Mouse (Mus musculus): ENCODE data around the gene Cdk12. TPM values are rescaled to one million over a fixed set of nuclear protein-coding genes. Genes with fewer than 3 reads are reported as not detected.

Cdk12 gene
- total and polyA plus RNA-seq, 3 experiments, result 8.3 to 52.8 (median 33.0) TPM

DNA sequence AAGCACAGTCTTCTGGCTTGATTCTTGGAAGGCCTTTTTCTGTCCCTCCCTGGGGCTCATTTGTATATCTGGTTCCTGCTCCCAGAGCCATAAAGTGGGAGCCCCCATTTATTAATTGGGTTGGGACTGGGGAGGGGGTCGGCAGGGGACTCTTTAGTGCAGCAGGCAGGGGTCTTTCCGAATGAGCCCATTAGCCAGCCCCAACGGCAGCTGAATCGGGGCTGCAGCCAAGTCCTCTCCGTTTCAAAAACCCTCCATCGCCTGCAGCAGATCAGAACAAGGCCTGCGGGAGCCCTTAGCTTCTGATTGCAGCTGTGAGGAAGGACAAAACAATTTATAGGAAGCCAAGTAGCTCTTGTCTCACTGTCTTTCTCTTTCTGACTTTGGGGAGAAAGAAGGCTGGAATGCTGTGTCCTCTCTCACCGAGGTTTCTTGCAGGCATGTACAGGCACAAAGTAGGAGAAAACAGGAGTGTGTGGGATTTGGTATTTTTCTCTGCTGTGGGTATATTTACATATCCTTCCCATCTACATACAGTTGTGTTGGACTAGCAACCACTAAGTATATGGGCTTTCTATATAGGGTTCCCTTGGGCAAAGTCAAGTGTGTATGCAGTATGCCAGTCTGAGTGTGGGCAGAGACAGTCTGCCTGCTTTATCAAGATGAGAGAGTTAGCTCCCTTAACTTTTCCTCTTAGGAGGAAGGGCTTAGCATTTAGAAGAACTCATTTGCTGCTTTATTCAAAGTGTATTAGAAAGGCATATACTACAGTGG lies 58.0 kb downstream of the Cdk12 start:
- DNase-seq, result no peak

DNA sequence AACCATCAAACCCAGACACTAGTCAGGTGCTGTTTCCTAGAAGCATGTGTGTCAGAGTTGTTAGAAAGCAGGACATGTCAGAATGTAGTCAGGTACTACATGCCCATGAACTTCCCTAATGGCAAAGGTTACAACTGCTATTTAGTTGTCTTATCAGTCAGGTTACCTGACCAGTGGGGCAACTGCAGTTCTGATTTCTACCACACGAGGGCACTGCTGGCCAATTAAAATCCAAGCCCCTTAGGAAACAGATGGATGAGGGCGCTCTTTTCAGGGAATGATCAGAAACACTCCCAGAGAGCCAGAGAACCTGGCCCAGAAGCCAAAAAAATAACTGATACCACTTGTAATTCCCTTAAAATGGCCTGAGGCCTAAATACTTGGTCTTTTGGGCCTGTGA lies 62.2 kb downstream of the Cdk12 start:
- DNase-seq, result peak; percentile 74

DNA sequence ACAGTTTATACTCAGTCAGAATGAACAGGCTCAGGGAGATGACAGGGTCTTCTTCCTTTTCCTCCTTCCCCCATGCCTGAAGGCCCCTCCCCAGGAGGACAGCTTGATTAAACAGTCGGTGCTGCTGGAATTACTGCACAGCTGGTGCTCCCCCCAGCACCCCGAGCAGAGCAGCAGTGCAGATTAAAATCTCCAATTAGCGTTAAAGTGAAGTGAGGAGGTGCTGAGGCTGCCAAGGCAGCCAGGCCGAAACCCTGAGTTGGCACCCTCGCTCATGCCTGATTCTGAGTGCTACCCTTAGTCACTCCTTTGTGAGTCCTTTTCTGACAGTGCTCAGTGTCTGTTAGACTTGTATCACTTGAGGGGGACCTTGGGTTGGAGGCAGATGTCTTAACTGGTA lies 63.0 kb downstream of the Cdk12 start:
- no peak for DNase-seq

DNA sequence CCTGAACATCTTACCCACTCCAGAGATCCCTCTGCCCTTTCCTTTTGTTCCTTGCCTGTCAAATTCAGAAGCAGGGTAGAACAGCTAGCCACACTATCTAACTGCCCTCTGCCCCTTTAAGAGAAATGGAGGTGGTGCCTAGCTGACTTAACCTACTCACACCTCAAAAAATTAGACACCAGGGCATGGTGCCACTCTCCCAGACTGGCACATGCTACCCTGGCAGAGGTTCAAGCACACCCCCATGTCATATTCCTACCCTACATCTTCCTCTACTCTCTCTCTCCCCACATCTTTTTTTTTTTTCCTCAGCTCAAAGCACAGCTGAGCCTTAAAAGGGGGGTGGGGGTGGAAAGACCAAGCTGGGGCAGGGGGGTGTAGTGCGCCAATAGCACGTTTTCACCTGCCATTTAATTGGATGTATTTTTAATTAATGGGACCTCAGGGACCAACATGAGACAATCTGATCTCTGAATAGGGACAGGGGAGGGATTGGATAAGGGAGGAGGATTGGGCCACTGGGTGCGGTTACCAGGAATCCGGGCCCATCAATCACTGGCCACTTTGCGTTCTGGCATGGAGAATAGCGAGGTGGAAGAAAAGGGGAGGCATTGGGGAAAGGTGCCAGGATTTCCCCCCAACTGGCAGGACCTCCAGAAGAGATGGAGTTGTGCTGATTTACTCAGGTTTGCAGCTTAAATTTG lies 64.0 kb downstream of the Cdk12 start:
- DNase-seq, result no peak

DNA sequence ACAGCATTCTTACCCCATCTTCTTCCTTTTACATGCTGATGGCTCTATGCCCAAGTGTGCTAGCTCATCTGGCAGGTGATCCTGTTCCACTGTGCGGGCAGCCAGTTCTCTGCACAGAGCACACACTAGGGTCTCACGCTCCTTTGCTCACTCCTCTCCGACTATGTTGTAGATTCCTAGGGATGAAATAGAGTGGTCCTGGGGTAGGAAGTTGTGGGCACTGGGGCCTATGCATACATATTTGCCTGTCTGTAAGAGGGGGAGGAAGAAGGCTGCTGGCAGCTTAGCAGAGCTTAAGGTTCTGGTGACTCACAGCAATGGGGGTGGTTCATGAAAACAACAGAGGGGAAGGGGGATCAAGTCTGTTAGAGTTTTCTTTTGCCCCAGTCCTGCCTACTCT lies 67.2 kb downstream of the Cdk12 start:
- DNase-seq, result no peak

DNA sequence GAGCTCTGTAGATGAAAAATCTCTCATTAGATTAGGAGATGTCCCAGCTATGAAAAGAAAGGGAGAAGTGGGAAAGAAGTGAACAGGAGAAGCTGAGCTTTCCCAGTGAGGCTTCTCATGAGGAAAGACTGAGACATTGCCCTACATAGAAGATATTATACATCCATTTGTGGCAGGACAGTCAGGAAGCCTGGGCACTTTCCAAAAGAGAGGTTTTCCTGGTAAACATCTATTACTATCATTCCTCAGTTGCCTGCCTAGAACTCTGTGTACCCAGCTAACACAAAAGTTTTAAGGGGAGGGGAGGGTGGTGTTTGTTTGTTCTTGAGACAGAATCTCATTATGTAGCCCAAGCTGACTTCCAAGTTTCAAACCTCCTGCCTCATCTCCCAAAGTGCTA lies 67.6 kb downstream of the Cdk12 start:
- DNase-seq, result no peak

DNA sequence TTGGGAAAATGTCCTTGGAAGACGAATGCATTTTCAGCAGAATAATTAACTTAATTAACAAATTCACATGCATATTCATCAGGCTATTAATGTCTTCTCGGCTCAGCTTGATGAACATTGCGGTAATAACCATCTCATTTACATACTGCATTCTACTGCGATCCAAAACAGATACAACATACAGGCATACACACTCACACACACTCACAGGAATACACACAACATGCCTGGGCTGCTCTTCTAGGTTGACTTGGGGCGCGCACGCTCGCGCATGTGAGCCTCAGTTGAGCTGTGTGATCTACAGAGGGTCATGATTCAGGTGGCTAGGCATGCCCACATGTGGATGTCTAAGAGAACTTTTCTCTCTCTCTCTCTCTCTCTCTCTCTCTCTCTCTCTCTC lies 80.9 kb downstream of the Cdk12 start:
- DNase-seq, result no peak

DNA sequence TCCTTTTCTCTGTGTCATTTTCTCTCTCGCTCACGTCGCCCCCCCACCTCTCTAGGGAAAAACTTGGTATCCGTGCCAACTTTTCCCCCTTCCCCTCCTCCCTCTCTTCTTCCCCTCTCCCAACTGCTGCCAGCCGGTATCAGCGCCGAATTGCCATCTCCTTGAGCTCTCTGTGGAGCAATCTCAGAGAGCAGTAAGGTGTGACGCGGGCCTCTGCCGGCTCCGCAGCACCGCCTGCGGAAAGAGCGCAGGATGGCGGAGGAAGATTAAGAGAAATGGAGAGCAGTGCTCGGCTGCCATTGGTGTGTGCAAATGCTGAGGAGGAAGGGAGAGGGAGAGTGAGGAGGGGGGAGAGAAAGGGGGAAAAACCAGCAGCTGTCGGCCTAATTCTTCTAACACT lies 81.4 kb downstream of the Cdk12 start:
- no peak for DNase-seq

DNA sequence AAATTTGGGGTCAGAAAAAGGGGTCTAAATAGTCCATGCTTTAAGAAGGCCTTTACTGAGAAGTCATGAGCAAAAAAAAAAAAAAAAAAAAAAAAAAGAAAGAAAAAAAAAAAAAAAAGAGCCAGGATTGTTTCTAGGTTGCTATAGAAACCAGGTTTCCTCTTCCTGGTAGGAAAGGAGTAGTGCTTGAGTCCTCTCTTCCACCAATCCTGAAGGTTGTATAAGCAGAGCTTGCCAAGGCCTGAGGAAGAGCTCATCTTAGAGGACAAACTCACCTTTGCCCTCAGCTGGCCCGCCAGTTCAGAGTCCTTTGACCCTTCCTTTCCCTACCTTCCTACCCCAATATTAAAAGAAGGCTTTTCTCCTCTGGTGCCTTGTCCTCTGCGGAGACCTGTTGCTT lies 82.5 kb downstream of the Cdk12 start:
- DNase-seq, result no peak

DNA sequence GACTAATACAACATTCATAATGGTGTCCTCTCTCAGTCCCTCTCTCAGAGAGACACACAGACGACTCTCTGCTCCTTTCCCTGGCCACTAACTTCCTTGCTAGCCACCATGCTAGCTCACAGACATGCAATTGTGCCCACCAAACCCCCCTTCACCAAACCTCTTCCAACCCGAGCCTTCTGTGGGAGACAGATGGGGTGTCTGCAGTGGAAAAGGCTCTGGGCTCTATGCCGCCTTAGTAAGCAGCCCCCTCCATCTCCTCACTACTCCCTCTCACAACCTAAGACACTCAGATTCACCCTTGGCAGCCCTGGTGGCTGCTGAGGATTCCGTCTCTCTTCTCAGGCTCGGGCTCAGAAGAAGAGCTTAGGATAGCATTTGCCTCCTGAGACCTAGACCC lies 84.7 kb downstream of the Cdk12 start:
- no peak for DNase-seq

DNA sequence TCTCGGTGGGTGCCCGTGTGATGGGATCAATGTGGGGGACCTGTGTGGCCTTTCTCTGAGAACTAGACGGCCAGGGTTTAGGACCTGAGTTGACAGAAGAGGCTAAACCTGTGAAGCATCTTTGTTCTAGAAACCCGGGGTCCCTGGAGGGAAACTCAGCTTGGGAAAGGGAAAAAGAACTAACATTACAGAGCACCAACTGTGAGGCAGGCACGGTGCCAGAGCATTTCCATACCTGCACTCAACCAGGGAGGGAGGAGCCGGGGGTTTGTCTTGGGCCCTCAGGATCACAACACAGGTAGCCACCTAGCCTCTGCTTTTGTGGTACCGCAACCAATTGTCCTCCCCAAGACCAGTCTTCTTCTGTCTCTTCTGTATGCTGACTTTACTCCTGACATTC lies 85.1 kb downstream of the Cdk12 start:
- DNase-seq, result no peak

DNA sequence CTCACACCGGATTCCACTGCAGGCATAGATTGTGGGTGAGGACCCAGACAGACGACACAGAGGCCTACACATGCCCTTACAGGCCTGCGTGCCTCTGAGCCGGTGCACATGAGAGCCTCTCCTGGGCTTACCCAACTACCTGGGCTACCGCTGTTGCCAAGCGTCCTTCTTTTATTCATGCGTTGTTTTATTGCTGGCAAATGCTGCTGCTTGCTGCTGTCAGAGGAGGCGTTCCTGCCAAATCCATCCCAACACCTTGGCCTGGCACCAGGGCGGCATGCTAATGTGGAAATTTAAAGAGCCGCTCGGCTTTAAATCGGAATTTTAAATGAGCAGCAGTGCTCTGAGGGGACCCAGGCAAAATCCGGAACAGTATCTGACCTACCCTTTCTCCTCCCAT lies 87.0 kb downstream of the Cdk12 start:
- no peak for DNase-seq

DNA sequence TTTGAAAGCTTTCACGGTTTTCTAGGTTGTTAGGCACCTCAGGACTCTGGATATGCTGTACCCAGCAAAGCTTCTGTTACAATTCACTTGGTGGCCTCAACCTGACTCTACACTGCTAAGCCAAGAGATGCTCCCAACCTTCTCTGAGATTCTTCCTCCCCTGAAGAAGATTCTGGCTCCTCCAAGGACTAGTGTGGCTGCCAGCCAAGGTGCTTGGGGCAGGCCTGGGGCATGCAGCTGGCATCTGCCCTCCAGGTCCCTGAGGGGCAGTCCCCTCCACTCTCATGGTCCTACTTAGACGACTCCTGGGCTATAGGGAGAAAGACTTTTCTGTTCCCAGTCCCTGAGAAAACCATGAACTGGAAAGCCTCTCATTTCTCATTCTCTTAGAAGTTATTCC lies 88.0 kb downstream of the Cdk12 start:
- no peak for DNase-seq

DNA sequence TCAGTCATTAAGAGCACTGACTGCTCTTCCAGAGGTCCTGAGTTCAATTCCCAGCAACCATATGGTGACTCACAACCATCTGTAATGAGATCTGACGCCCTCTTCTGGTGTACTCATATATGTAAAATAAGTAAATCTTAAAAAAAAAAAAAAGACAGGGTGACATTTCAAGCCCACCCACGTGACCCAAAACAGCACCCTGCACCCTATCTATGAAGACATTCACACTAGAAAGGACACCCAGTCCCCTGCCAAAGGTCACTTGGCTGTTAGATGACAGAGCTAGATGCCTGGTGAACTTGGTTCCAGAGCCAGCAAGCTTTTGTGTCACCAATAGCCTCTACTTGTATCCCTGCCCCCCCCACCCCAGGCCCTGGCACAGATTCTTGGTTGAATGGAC lies 90.2 kb downstream of the Cdk12 start:
- no peak for DNase-seq

DNA sequence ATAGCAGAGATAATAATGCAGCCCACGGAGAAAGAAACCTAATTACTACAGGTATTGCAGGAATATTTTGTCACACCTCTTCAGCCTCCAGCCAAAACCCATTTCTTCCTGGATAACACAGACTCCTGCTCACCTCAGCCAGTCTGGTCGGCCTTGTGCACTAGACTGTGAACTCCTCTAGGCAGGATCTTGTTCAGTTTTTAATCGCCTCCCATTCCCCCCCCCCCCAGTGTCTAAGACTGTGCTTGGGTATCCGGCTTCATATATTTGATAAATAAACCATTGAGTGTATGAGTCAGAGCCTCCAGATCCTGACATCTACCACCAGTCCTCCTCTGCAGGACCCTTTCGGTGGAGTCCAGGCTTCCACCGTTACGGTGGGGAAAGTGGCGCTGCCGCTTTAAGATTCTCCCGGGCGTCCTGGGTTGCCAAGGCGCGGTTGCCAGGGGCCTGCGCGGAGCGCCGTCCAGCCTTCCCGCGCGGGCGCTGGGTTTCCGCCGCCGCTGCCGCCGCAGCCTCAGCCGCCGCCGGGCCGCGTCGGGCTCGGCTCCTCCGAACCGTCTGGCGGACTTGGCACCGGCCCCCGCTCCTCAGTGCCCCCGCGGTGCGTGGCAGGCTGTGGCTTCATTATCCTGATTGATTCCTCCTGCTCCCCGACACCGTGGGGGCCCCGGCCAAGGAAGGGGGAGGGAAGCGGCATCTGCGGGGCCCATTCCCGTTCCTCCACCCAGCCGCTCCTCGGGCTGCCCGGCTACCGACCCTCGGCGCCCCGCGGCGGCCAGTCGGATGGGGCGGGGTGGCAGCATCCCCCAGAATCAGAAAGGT lies 91.5 kb downstream of the Cdk12 start:
- DNase-seq, result peak; percentile 84

DNA sequence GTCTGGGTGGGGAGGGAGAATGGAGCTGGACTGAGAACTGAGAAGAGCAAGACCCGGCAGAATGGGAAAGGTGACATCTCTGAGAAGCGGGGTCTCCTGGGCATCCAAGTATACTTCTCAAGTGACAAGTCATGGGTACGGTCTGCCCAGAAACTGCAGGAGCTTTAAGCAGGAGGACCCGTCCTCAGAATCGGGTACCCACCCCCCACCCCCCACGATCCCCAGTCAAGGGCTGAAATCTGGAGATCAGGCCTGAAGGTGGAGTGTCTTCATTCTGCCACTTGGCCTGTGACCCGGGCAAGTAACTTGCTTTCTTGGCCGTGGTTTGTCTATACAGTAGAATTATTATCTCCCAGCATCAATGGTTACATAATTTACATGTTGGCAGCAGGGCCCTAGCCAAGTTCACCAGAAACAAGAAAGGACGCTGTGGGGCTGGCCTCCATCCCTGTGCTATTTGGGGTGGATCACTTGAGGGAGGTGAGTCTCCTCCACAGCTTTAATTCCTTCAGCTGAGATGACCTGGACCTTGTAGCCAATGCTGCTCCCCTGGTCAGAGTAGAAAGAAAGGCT lies 92.2 kb downstream of the Cdk12 start:
- no peak for DNase-seq

DNA sequence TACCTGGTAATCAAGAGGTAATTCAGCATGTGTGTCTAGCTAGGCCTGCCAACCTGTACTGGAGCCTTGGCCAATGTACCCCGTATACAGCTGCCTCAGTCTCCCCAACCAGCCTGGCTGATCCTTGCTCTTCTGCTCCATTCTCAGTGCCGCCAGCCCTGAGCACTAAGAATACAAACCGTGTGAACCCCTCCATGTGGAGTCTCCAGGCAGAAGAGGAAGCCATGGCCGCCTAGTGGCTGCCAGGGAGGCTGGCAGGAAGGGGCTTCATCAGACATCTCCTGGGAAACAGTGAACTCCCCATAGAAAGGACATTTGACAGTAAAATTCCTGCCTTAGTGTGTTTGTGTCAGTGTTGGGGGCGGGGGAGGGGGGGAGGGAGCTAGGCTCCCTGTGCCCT lies 93.4 kb downstream of the Cdk12 start:
- DNase-seq, result no peak

DNA sequence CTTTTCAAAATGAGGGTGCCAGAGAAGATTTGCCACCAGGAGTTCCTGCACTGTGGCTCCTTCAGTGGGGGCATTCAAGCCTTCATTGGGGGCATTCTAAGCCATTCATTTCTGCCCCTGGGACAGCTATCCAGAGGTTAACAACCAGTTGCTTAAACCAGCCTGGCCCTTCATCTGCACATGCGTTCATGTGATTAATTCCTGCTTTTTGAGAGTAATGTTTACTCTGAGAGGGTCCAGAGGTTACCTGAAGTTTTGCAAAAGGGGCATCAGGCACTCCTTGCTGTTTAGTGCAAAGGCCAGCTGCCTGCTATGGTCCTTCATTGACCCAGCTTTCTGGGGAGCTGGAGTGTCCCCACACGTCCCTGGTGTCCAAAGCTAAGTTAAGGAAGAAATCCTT lies 94.1 kb downstream of the Cdk12 start:
- DNase-seq, result no peak

DNA sequence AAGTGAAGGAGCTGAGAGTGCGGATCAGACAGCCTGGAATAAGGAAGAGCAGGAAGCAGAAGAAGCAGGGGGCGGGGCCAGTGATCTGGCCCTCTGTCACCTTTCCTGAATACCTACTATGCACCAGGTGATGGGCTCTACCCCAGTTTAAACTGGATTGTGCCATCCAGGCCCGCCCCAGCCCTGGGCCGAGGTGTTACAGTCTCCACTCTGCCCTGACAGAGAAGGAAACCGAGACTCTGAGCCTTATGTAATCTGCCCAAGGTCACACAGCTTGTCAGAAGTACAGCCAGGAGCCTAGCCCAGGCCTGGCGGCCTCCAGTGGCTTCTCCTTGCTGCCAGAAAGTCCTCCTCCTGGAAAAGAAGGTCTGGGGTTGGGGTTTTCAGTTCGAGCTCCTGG lies 94.9 kb downstream of the Cdk12 start:
- peak; percentile 80 for DNase-seq

DNA sequence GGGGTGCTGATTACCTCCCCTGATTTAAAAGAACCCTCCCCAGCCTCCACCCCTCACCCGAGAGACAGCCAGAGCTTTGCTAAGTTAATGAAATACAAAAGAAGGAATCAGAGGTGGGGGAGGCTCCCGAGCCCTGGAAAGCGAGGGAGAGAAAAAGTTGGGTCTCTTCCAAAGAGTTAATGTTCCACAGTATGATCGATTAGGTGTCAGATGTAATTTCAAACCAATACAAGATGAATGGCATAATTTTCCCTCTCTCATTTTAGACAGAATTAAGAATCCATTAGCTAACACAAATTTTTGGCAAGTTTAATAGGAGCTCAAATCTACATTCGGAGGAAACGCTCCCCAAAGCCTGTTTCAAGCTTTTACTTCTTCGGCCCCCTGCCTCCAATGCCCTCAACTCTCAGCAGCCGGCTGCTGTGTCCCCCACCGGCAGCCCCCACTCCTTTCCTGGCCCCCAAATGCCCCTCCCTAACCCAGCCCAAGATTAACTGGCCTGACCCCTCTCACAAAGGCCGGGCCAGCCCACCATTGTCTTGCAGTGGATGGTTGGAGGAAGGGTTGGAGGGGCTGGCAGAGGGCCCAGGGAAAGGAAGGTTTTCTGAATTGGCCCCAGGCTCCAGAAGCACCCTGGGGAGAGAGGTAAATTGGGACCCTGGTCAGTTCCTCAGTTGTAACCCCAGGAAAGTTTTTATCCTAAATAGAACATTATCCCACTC lies 95.8 kb downstream of the Cdk12 start:
- no peak for DNase-seq

DNA sequence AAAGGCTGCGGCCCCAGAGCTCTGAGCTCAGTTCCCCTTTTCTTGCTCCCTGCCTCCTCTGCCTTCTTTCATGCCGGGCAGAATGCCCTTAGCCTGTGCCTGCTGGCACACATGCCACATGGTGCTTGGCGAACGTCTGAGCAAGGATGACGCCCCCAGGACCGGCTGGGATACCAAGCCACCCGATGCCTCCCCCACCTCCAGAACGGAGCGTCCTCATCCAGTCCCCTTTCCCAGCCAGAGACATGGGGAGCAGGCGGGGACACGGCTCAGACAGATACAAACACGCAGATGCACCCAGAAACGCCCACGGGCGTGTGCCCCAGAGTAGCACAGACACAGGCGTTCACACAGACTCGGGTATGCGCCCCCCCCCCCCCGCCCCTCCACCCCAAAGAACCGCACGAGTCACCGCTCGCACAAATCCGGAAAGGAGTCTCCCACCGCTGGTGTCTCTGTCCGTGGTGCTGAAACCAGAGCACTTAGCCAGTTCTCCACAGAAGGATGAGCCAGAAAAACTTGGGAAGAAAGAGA lies 111.0 kb downstream of the Cdk12 start:
- DNase-seq, result peak; percentile 63

DNA sequence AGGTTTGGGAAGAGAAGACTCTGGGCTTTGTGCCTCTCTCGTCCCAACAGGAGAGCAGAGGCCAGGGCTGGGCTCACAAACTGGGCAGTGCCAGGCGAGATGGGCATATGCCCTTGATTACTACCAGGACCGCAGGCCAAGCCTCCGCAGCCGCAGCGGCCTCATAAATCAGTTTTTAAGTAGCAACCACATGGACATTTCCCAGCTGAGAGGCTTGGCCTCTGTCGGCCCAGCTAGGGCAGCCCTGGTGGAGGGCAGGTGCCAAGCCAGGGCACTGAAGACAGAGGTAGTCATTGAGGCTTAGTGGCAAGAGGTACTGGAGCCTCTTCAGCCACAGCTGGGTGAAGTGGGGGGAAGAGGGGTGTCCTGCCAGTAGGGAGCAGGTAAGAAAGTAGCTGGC lies 114.6 kb downstream of the Cdk12 start:
- DNase-seq, result no peak
